Mouse (Mus musculus): ENCODE data around the gene Ccser2.
"Not testable (repeated sequence)": the region's sequence is repeated elsewhere in the genome, so short reads cannot be mapped to it uniquely, and the experiment has no call there.

Gene Ccser2

DNA sequence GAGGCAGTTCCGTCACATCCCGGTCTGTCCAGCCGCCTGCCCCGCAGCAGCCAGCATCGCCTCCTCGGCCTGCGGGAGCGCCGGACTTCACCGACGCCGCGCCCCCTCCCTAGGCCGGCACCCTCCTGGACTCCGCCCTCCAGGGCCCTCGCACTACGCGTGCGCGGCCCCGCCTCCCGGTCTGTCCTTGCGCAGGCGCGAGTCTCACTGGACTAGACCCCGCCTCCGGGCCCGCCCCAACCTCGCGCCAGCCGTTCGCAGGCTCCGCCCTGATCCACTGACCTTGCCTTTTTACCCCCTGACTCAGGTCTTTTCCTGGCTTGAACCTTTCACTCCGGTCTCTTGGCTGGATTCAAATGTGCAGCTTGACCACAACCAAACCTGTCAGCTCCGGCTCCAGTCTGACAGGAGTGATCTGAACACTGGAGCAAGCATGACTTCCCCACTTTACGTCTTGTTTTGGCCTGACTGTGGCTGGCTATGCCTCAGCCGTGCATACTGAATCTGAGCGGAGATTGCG, at the start of gene Ccser2:
Gene Ccser2, minus strand, starts transcription at position 150 of the 520 bp plus-strand sequence.
- DNase-seq (ENCODE audit: low read depth, low spot score) = peak; percentile 94

GRCm38 (mm10) chr14:37015894-37016293, 47.3 kb upstream of the Ccser2 start:
- DNase-seq (ENCODE audit: low read depth, low spot score) = peak; percentile 36

DNA sequence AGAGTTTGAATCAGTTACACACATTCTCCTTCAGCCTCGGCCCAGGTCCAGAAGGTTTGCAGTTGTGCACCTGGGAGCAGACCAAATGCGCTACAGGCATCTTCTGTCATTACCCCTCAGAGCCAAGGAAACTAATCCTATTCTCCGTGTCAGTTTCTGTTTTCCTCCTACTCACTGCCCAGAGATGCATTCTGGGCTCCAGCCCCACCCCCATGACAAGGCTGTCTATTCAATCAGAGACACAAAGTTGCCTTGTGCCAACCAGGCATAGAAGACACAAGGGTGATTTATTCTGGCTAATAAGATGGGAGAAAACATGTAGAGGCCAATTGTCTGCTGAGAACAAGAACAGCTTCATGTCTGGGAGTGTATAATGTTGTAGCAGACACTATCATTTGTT, 45.1 kb upstream of the Ccser2 start:
- no peak for DNase-seq (ENCODE audit: low read depth, low spot score)

DNA sequence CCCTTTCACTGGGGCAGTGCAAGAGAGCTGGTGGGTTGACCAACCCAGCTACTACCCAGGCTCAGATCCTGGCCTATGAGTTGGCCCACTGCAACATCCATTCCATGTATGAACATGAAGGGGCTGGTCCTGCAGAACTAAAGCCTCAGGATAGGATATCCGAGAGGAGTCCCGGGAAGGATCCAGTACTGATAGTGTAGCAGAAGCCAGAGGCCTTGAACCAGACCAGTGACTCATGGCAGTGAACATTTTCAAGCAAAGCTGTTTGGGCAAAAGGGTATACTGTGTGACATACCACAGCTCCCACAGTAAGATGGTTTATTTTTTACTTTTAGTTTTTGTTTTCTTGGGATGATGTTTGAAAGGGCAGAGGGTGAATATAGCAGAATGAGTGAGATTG, 41.1 kb upstream of the Ccser2 start:
- DNase-seq (ENCODE audit: low read depth, low spot score) = no peak

DNA sequence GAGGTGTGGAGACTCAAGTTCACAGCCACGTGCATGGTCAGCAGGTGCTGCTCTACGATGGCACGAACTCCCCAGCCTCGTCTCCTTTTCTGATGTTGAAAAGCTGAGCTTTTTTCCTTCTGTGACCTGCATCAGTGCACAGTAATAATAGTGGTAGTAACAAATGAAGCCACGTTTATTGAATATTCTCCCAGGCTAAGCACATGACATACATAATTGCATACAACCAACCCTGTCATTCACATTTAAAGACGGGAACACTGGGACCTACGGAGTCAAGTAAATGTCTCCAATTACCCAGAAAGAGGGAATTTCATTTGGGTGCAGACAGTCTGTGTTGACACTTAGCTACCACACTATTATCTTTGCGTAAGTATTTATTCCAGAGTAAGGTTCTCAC, 37.9 kb upstream of the Ccser2 start:
- no peak for DNase-seq (ENCODE audit: low read depth, low spot score)

DNA sequence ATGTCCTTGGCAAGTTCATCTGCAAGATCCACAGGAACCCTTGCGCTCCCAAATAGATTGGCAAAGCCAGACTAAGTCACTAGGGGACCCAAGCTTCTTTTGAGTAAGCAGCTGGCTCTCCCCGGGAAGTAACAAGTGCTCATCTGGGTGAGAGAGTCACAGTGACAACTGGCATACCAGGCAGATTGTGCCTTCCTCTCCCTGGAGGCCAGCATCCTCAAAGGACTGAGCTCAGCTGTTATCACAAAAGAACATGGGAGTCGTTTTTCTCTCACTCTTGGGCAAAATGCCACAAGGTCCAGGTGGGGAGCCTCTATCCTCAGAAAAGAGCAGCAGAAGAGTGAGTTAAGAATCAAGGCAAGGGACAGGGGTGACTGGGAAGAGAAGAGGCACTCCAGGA, 37.3 kb upstream of the Ccser2 start:
- no peak for DNase-seq (ENCODE audit: low read depth, low spot score)

DNA sequence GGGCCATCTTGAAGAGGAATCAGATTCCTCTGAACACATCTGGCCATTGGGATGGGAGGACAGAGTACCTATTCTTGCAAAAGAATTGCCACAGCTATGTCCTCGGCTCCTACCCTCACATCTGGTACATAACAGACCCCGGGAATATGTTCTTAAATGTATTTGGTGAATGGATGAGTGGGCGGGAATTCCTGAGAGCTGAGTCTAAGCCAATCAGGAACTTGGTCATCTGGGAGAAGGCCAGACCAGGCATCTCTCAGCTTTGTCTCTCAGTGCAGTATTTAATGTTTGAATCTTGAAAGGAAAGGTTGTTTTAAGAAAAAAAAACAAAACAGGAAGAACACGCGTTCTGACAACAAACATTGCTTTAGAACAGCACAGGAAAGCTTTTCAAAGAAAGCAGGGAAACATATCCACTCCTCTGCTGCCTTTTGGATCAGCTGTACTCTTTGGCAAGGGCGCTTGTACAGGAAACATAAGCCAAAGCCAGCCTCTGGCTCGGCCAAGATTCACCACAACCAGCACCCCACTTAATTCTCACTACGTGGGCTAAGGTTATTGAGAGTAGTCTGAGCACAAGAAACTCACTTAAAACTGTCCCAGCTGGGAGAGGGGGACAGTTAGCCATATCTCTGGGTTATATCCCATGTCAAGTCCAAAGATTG, 35.0 kb upstream of the Ccser2 start:
- no peak for DNase-seq (ENCODE audit: low read depth, low spot score)

DNA sequence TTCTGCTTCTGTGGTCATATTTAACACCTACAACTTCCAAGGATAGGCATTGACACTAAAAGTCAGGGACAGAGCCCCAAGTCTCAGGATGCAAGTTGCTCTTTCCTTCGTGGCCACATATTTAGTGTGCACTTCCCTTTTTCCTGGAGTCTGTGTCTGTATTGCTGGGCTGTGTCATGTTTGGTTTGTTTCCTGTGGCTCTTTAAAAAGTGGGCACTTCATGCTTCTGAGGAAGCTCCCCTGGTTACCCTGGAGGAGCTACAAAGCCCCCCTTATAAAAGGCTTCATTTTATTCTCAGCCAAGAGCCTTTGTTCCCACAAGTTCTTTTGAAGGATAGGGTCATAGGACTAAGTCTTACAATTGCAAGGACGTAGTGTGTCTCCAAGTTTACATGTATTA, 34.3 kb upstream of the Ccser2 start:
- no peak for DNase-seq (ENCODE audit: low read depth, low spot score)

DNA sequence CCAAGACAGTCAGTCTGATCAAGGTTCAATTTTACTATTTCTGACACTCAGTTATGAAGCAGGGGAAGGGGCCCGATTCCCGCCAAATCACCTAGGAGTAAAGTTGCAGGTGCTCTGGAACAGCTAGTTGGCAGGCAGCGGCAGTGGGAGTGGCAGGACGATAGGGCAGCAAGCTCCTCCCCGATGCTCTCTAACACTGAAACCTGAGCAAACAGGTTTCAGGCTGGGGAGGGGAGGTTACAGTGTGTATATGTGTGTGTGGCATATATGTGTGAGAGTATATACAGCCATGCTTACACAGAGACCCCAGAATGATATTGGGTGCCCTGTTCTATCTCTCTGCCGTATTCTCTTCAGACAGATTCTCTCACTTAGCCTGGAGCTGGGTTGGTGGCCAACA, 32.2 kb upstream of the Ccser2 start:
- not testable (repeated sequence) for DNase-seq (ENCODE audit: low read depth, low spot score)

DNA sequence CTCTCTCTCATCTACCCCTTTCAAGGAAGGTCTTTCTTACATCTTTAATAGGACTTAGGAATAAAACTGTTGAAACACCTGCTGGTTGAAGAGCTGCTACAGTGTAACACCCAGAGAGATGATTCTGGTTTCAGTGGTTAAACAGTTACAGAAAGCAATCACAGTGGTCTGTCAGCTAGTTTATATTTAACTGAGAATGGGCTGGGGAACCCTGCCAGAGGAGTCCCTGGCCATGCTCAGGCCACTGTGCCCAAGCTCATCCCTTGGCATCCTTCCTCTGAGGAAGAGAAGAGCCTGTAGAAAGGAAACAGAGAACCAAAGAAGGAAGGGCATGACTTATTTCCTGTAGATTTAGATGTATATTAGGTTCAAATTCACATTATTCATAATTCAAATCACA, 21.2 kb upstream of the Ccser2 start:
- no peak for DNase-seq (ENCODE audit: low read depth, low spot score)

DNA sequence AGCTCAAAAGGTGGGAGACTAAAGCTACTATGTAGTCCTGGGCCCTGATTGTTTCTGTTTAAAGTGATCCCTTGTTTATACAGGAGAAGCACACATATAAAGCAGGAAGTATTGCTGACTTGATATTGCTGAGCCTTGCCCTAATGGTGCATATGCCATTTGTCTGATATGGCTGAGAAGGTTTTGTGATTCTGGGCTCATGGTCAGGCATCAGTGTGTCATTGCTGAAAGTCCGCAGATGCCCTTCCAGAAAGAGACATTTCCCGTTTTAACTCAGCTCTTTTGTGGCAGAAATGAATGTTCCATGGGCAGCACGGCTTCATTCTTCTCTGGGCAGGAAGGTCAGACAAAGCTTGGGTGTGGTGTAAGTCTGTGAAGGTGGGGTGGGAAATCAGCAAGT, 17.1 kb upstream of the Ccser2 start:
- DNase-seq (ENCODE audit: low read depth, low spot score) = no peak

GRCm38 (mm10) chr14:36975019-36975418, 6.4 kb upstream of the Ccser2 start:
- DNase-seq (ENCODE audit: low read depth, low spot score) = no peak

GRCm38 (mm10) chr14:36971211-36971610, 2.6 kb upstream of the Ccser2 start:
- DNase-seq (ENCODE audit: low read depth, low spot score) = no peak

DNA sequence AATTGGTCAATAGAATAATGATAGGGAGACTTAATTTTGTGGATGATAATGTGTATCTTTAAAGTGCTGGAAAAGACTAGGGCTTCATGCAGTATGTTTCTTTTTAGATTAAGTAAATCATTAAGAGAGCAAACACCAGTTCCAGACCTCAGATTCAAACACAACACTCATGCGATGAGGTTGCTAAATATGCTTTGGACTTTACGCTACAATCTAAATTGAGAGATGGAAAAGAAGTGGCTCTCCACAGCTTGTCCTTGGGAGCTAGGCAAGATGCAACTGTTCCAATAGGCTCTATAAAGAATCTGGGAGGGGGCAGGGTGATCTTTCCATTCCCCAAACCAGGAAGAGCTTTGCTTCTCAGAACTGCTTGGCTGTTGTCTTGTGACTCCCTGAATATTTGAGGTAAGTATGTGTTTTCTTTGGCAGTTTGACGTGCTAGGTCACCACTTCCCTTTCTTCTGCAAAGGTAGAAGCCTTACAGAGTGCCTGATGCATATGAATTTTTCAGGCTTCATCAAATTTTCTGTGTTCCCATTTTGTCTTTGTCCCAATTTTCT, 1.4 kb upstream of the Ccser2 start:
- DNase-seq (ENCODE audit: low read depth, low spot score) = no peak

- peak; percentile 67 for DNase-seq (ENCODE audit: low read depth, low spot score)
These were observed 425 bp downstream of the Ccser2 start for GRCm38 (mm10) chr14:36968076-36968627.

GRCm38 (mm10) chr14:36965421-36965820, 3.2 kb downstream of the Ccser2 start:
- no peak for DNase-seq (ENCODE audit: low read depth, low spot score)

DNA sequence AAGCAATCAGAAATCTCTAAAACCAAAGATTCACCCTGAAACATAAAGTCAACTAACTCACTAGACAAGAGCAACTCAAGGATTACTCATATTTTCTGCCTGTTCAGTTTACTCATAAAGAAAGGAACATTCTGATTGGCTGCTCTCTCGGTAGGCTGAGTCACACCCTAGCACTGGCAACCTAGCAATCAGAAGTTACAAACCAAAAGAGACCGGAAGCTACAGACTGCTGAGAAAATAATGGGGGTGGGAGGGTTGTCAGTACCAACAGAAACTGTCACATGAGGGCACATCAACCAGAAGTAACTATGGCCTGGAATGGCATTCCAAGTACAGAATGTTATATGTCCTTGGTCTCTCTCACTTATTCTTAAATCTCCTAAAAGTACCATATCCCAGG, 6.1 kb downstream of the Ccser2 start:
- peak; percentile 48 for DNase-seq (ENCODE audit: low read depth, low spot score)

DNA sequence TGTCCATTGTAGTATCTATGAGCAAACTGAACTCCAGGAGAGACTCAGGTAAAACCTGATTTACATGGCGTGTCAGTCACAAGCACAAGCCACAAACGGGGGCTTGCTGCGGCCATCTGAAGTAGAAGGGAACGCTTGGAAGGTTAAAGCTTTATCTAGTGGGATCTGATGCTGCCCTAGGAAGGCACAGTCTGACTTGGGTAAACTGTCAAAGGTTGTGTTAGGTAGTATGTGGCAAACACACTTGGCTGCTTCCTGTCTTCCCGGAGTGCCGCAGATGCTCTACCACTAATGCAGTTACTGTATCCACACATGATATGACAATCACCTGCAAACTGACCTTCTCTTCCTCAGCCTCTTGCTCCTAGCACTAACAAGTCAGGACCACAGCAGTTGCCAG, 10.9 kb downstream of the Ccser2 start:
- DNase-seq (ENCODE audit: low read depth, low spot score) = no peak

DNA sequence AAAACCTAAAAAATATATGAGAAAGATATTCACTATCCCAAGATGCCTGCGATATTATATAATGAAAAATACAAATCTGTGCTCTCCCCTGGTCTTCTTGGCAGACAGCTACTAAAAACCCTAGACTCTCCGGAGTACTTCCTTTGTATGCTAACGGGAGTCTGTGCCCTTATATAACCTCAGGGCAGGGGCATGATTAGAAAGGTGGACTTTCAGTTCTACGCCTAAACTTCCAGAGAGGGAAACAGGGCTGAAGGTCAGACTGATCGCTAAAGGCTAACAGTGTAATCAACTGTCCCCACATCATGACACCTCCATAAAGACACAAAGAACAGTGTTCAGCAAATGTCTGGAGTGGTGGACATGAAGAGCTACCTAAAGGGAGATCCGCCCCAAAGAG, 11.3 kb downstream of the Ccser2 start:
- DNase-seq (ENCODE audit: low read depth, low spot score) = no peak

DNA sequence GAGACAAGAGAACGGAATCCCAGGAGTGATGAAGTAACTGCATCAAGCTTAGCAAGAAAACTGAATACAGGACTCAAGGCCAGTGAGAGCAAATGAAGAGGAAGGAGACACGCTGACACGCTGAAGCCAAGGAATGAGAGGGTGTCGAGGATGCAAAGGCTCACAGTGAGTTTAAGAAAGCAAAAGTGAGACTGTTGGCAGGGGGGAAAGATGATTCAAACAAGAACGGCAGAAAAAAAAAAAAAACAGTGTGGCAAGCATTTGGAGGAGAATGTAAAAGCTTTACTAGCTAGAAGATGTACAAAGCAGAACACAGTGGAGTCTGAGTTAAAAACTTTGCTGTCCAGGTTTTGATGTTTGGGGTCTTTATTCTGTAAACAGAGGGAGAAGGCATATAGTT, 11.9 kb downstream of the Ccser2 start:
- no peak for DNase-seq (ENCODE audit: low read depth, low spot score)

GRCm38 (mm10) chr14:36952687-36953426, 15.7 kb downstream of the Ccser2 start:
- DNase-seq (ENCODE audit: low read depth, low spot score) = no peak

GRCm38 (mm10) chr14:36952142-36952541, 16.4 kb downstream of the Ccser2 start:
- peak; percentile 68 for DNase-seq (ENCODE audit: low read depth, low spot score)

DNA sequence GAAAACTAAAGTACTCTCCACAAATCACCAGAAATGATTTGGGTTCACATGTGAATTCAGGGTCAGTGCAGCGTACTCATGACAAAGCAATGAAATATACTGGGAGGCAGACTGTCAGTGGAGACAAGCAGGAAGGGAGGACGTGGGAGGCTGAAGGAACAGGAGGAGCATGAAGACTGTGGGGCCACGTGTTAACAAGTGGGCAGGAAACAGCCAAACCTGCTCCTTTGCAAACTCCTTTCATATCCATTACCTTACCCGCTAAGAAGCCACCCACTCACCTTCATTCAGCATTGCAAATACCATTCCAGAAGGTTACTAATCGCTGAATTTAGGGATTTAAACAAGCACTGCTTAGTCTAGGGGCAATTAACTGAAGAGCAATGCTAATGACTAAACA, 25.9 kb downstream of the Ccser2 start:
- no peak for DNase-seq (ENCODE audit: low read depth, low spot score)
